8 mouse cellular contexts compared by ENCODE assay signal in the genomic region with DNA sequence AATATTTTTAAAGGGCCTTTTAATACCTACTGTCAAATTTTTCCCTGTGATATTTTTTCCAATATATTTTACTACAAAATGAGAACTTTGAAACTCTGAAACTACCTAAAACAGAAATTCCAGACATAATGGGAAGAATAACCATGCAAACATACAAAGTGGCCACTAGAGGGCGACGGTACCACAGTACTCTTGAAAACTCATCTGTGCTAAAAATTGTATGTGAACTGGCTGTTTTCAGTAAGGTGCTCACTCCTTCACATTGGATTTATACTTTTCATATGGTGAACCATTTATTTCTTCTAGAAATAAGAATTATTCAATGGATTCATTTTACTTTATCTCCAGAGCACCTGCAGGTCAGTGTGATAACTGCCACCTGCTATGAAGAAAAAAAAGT. TPM values are rescaled to one million over a fixed set of nuclear protein-coding genes. Genes with fewer than 3 reads are reported as not detected.
A peak's percentile ranks its signal among the peaks of the same experiment; 100 is the strongest.
DNase-seq lines count a peak whose midpoint lies in the region; ATAC-seq and TF ChIP-seq lines count a peak whose summit lies in the region.

No protein-coding gene starts in this region.

- no peak for ATAC-seq in kidney, embryonic 14.5 days (ENCODE audit: low FRiP score, low TSS enrichment)
- ATAC-seq in erythroid progenitor cell, adult 5-6 weeks (replicated peaks; ENCODE audit: low FRiP score, poor library complexity, severe bottlenecking): 0 out of 2 replicates have a peak, but pooled peaks have one; percentile 52
- ATAC-seq in midbrain, embryonic 15.5 days (replicated peaks): 0 out of 2 replicates have a peak, but pooled peaks have one; percentile 41

- H3K9ac ChIP-seq in kidney, embryonic 14.5 days (ENCODE audit: low read depth, low read length): no peak overlapping the region
- no peak overlapping the region for H3K9ac ChIP-seq in ES-E14 (ENCODE audit: insufficient read depth, low read depth, low read length, poor library complexity, severe bottlenecking)
- no peak overlapping the region for H3K9ac ChIP-seq in midbrain, embryonic 15.5 days

- peak; percentile 64 for TF ChIP-seq CTCF in brain, embryonic 14.5 days (IDR thresholded peaks at IDR 0.05; ENCODE audit: borderline replicate concordance, extremely low read depth, insufficient read depth, insufficient read length)

- no peak for TF ChIP-seq POLR2A in brain, embryonic 14.5 days (IDR thresholded peaks at IDR 0.05; ENCODE audit: borderline replicate concordance, extremely low read depth, insufficient read depth, insufficient read length, poor library complexity, severe bottlenecking)

- H3K4me2 ChIP-seq in kidney, embryonic 14.5 days (replicated peaks; ENCODE audit: low read depth, low read length): no peak overlapping the region
- no peak overlapping the region for H3K4me2 ChIP-seq in midbrain, embryonic 15.5 days

- H3K27ac ChIP-seq in kidney, embryonic 14.5 days (ENCODE audit: low read depth, low read length): no peak overlapping the region
- H3K27ac ChIP-seq in ES-E14 (ENCODE audit: insufficient read depth, low read depth, low read length, poor library complexity, severe bottlenecking): no peak overlapping the region
- H3K27ac ChIP-seq in midbrain, embryonic 15.5 days: no peak overlapping the region

- no peaks in the 10 kb centered on the region for H3K36me3 ChIP-seq in kidney, embryonic 14.5 days (ENCODE audit: control insufficient read depth, insufficient read depth, low read length)
- no peaks in the 10 kb centered on the region for H3K36me3 ChIP-seq in ES-E14 (ENCODE audit: control insufficient read depth, insufficient read depth, low read length, poor library complexity, severe bottlenecking)
- no peaks in the 10 kb centered on the region for H3K36me3 ChIP-seq in midbrain, embryonic 15.5 days (replicated peaks)

- H3K4me3 ChIP-seq in kidney, embryonic 14.5 days (ENCODE audit: low read length): no peak overlapping the region
- no peak overlapping the region for H3K4me3 ChIP-seq in ES-E14 (ENCODE audit: insufficient read depth in 1 of 2, low read depth in 1 of 2, low read length in 2 of 2, poor library complexity in 1 of 2, severe bottlenecking in 1 of 2)
- H3K4me3 ChIP-seq in midbrain, embryonic 15.5 days: no peak overlapping the region

- H3K27me3 ChIP-seq in kidney, embryonic 14.5 days (ENCODE audit: control insufficient read depth, insufficient read depth, low read length): no peaks in the 10 kb centered on the region
- no peaks in the 10 kb centered on the region for H3K27me3 ChIP-seq in midbrain, embryonic 15.5 days (replicated peaks)

- no peaks in the 10 kb centered on the region for H3K9me3 ChIP-seq in kidney, embryonic 14.5 days (ENCODE audit: control insufficient read depth, low read length)
- H3K9me3 ChIP-seq in ES-E14 (ENCODE audit: control insufficient read depth, insufficient read depth, low read depth, low read length): no peaks in the 10 kb centered on the region
- no peaks in the 10 kb centered on the region for H3K9me3 ChIP-seq in midbrain, embryonic 15.5 days

- WGBS in kidney, embryonic 14.5 days: 0% methylated on average over 2 of the region's 2 CpGs
- WGBS in midbrain, embryonic 15.5 days: under 1% methylated on average over 2 of the region's 2 CpGs

- peak; percentile 11 to 21 for DNase-seq in kidney, adult 8-10 months
- DNase-seq in ES-E14 (ENCODE audit: low read depth, low spot score): peak; percentile 27
- peak; percentile 87 for DNase-seq in brain, embryonic 14.5 days (ENCODE audit: low read depth)
- DNase-seq in layer of hippocampus, adult 8-10 months (ENCODE audit: low spot score in 2 of 2): peak; percentile 23 to 57
- DNase-seq in thymus, postnatal 25 days: peak; percentile 14

- in situ Hi-C loops in ES-E14 (cut with MboI; ENCODE audit: low sequenced_read_pairs in 2 of 2, unreplicated experiment in 2 of 2): no loop called here

- H3K4me1 ChIP-seq in kidney, embryonic 14.5 days (ENCODE audit: control insufficient read depth, insufficient read depth, low read length): no peaks in the 10 kb centered on the region
- no peaks in the 10 kb centered on the region for H3K4me1 ChIP-seq in ES-E14 (ENCODE audit: control insufficient read depth in 2 of 2, insufficient read depth in 2 of 2, low read length in 2 of 2, poor library complexity in 1 of 2)
- no peaks in the 10 kb centered on the region for H3K4me1 ChIP-seq in midbrain, embryonic 15.5 days

TF ChIP-seq in ES-E14, 5 proteins besides CTCF, POLR2A, EP300 and RAD21:
- TF ChIP-seq ZNF384 (IDR thresholded peaks at IDR 0.05; ENCODE audit: low read depth, low read length) (no peak), MAFK (IDR thresholded peaks at IDR 0.05; ENCODE audit: insufficient read depth, low read depth, low read length) (no peak), ZC3H11A (IDR thresholded peaks at IDR 0.05; ENCODE audit: borderline replicate concordance, low read depth, low read length) (peak; percentile 37; the same call in 1 of the 2 replicates), HCFC1 (IDR thresholded peaks at IDR 0.05; ENCODE audit: borderline replicate concordance, insufficient read depth, low read length) (no peak), CHD2 (IDR thresholded peaks at IDR 0.05; ENCODE audit: low read depth, low read length) (no peak)

RNA-seq across cellular contexts. Expression of gene Cdk5rap2, which starts 41.5 kb away (rescaled TPM):
- 16.4 and 22.2 TPM in 2 replicates for polyA plus RNA-seq in kidney, embryonic 14.5 days (2014; fragmentation: Nextera tagmentation; extraction: Ambion mirVana)
- 23.9 and 35.3 TPM in 2 replicates for total RNA-seq in ES-E14 (2012; rRNA removed)
- polyA plus RNA-seq in brain, embryonic 14.5 days (2012; rRNA removed): 16.1 and 16.2 TPM in 2 replicates
- total RNA-seq in erythroid progenitor cell, adult 5-6 weeks (2015; ENCODE audit: low replicate concordance): 43.2 and 52.3 TPM in 2 replicates
- total RNA-seq in erythroid progenitor cell, adult 5-6 weeks (2017; ENCODE audit: low replicate concordance): 111 and 172 TPM in 2 replicates
- 10 to 100 TPM; 11.7 to 15.8 (median 12.5) TPM for total RNA-seq in layer of hippocampus, adult 8-10 months (2022)
- polyA plus RNA-seq in midbrain, embryonic 15.5 days (2015; fragmentation: Nextera tagmentation; extraction: Ambion mirVana): 8.0 and 8.7 TPM in 2 replicates

Comparison
In these comparisons a context has a peak if more than half of its experiments do, and no peak if none do; other contexts are left out.
1. DNase-seq: peak in every context shown above with its lines; median percentile 87 in brain, embryonic 14.5 days; 40 in layer of hippocampus, adult 8-10 months; 27 in ES-E14; 16 in kidney, adult 8-10 months; 14 in thymus, postnatal 25 days.